In genomic region chr13:93073595-93073994, GRCm38 (mm10) we compare ENCODE assay signal across 10 mouse cellular contexts.
DNase-seq lines count a peak whose midpoint lies in the region; ATAC-seq and TF ChIP-seq lines count a peak whose summit lies in the region.
"Had no signal": no experiment of that assay in that cellular context is flagged by ENCODE, and none has a peak within 500 bp of the region (broad histone marks: within the 10 kb centered on the region; RNA-seq: fewer than 3 reads in every experiment).

No protein-coding gene starts in this region.

- peak; percentile 47 for ATAC-seq in activated CD4-positive, CD25-positive, alpha-beta regulatory T cell, adult 4 months
- peak; percentile 87 for ATAC-seq in forebrain, embryonic 14.5 days
- no peak for ATAC-seq in stomach, postnatal 0 days (ENCODE audit: low FRiP score, low TSS enrichment)

- H3K4me3 ChIP-seq in forebrain, embryonic 14.5 days (ENCODE audit: low read depth, low read length) = no peak overlapping the region
- H3K4me3 ChIP-seq in stomach, postnatal 0 days (ENCODE audit: low read depth, low read length) = no peak overlapping the region
- H3K4me3 ChIP-seq: stomach, embryonic 15.5 days had no signal

- no peak for TF ChIP-seq EP300 in stomach, postnatal 0 days (optimal IDR thresholded peaks at IDR 0.05)

- peaks cover 16% of the 10 kb centered on the region; the same call in 1 of the 2 replicates for H3K4me1 ChIP-seq in forebrain, embryonic 14.5 days (ENCODE audit: control insufficient read depth, insufficient read depth, low read length)
- no peaks in the 10 kb centered on the region; the same call in 1 of the 2 replicates for H3K4me1 ChIP-seq in stomach, postnatal 0 days (replicated peaks; ENCODE audit: control insufficient read depth, insufficient read depth)

- intact Hi-C loops in left cerebral cortex, postnatal 4 days (cut with DNase I) = loop anchor here (10.0 kb wide), 1 partner anchor 89 kb away; no protein-coding TSS in a partner anchor

- H3K9me3 ChIP-seq in forebrain, embryonic 14.5 days (replicated peaks; ENCODE audit: control insufficient read depth, low read length) = 0 out of 2 replicates have a peak, but pooled peaks cover 6% of the 10 kb centered on the region
- H3K9me3 ChIP-seq in stomach, postnatal 0 days (ENCODE audit: control insufficient read depth, low read length) = no peaks in the 10 kb centered on the region
- H3K9me3 ChIP-seq: stomach, embryonic 15.5 days had no signal

- no peaks in the 10 kb centered on the region for H3K36me3 ChIP-seq in forebrain, embryonic 14.5 days (ENCODE audit: control insufficient read depth, insufficient read depth, low read length)
- no peaks in the 10 kb centered on the region for H3K36me3 ChIP-seq in stomach, postnatal 0 days (ENCODE audit: control insufficient read depth, insufficient read depth, low read length)
- H3K36me3 ChIP-seq: stomach, embryonic 15.5 days had no signal

- H3K9ac ChIP-seq in forebrain, embryonic 14.5 days (ENCODE audit: low read length) = no peak overlapping the region; the same call in 1 of the 2 replicates
- no peak overlapping the region for H3K9ac ChIP-seq in stomach, postnatal 0 days (ENCODE audit: low read length)
- H3K9ac ChIP-seq: liver, embryonic 14.5 days; stomach, embryonic 15.5 days had no signal

- no peaks in the 10 kb centered on the region for H3K27me3 ChIP-seq in forebrain, embryonic 14.5 days (replicated peaks; ENCODE audit: control insufficient read depth, insufficient read depth, low read length)
- no peaks in the 10 kb centered on the region for H3K27me3 ChIP-seq in stomach, postnatal 0 days (ENCODE audit: control insufficient read depth, insufficient read depth, low read length)
- H3K27me3 ChIP-seq: stomach, embryonic 15.5 days had no signal

- peak overlapping the region; percentile 28 for H3K4me2 ChIP-seq in forebrain, embryonic 14.5 days (ENCODE audit: low read length)
- H3K4me2 ChIP-seq in stomach, postnatal 0 days (replicated peaks; ENCODE audit: low read depth) = no peak overlapping the region; the same call in 1 of the 2 replicates

- 15% methylated on average over 2 of the region's 2 CpGs for WGBS in forebrain, embryonic 14.5 days
- WGBS in stomach, postnatal 0 days = 26% methylated on average over 2 of the region's 2 CpGs

- DNase-seq in heart, postnatal 4 days = peak; percentile 29
- DNase-seq in heart, adult 18-20 months = no peak
- DNase-seq in forebrain, embryonic 14.5 days (ENCODE audit: low spot score) = peak; percentile 82
- peak; percentile 72 for DNase-seq in left cerebral cortex, postnatal 4 days
- peak; percentile 46 for DNase-seq in stomach, postnatal 0 days (ENCODE audit: low spot score)
- no peak for DNase-seq in embryo, embryonic 11 days
- DNase-seq in Muller cell, postnatal 12 days (ENCODE audit: inconsistent ontology term) = no peak

- H3K27ac ChIP-seq in forebrain, embryonic 14.5 days (ENCODE audit: low read depth, low read length) = peak overlapping the region; percentile 86
- H3K27ac ChIP-seq in stomach, postnatal 0 days (replicated peaks) = no peak overlapping the region
- H3K27ac ChIP-seq: liver, embryonic 14.5 days; stomach, embryonic 15.5 days had no signal

- TF ChIP-seq CTCF in stomach, postnatal 0 days (IDR thresholded peaks at IDR 0.05; ENCODE audit: low read depth) = no peak

Comparison
In these comparisons a context has a peak if more than half of its experiments do, and no peak if none do; other contexts are left out.
1. DNase-seq: peak in heart, postnatal 4 days (single experiment), forebrain, embryonic 14.5 days (single experiment), left cerebral cortex, postnatal 4 days (single experiment) and stomach, postnatal 0 days (single experiment); none in heart, adult 18-20 months (0 of 2), embryo, embryonic 11 days (single experiment) and Muller cell, postnatal 12 days (single experiment).